Mouse (Mus musculus) embryonic facial prominence, embryonic 11.5 days (tissue): Measurements from ENCODE around the gene Sdhc. TPM values are rescaled to one million over a fixed set of nuclear protein-coding genes. Genes with fewer than 3 reads are reported as not detected.

ENCODE experiments used
- ATAC-seq: fragments of 200-750 bp; cut with Nextera tagmentation; replicated peaks from 2 replicates; pipeline ENCODE4 v1.8.0; 2017; ENCODE audit warnings: low read depth; ENCODE audit not compliant: insufficient number of reproducible peaks, low FRiP score, low TSS enrichment
- DNase-seq: peaks from one replicate; pipeline ENCODE4 v3.0.0-alpha.2; 2015; ENCODE audit warnings: low spot score
- H3K27ac ChIP-seq: fragments of 300-500 bp; sonication (generic); replicated peaks from 2 replicates; pipeline ENCODE4 v1.5.1; 2014; ENCODE audit warnings: mild to moderate bottlenecking, low read depth, low read length, control low read depth
- H3K27me3 ChIP-seq: fragments of 300-500 bp; sonication (generic); 2 replicates; pipeline ENCODE4 v1.6.1; 2014; ENCODE audit warnings: mild to moderate bottlenecking, low read length, moderate library complexity, mixed read lengths; ENCODE audit not compliant: control insufficient read depth, insufficient read depth
- H3K36me3 ChIP-seq: fragments of 300-500 bp; sonication (generic); replicated peaks from 2 replicates; pipeline ENCODE4 v1.6.1; 2014; ENCODE audit warnings: low read depth, mild to moderate bottlenecking, low read length, moderate library complexity, mixed read lengths; ENCODE audit not compliant: control insufficient read depth, insufficient read depth
- H3K4me1 ChIP-seq: fragments of 300-500 bp; sonication (generic); 2 replicates; pipeline ENCODE4 v1.6.1; 2014; ENCODE audit warnings: low read length, mixed read lengths; ENCODE audit not compliant: control insufficient read depth, insufficient read depth
- H3K4me2 ChIP-seq: fragments of 300-500 bp; sonication (generic); 2 replicates; pipeline ENCODE4 v1.6.1; 2014; ENCODE audit warnings: low read depth, mild to moderate bottlenecking, control low read depth, low read length, moderate library complexity
- H3K4me3 ChIP-seq: fragments of 300-500 bp; sonication (generic); 2 replicates; pipeline ENCODE4 v1.5.1; 2014; ENCODE audit warnings: low read depth, low read length, control low read depth
- H3K9ac ChIP-seq: fragments of 300-500 bp; sonication (generic); replicated peaks from 2 replicates; pipeline ENCODE4 v1.6.1; 2014; ENCODE audit warnings: mild to moderate bottlenecking, control low read depth, low read length
- H3K9me3 ChIP-seq: fragments of 300-500 bp; sonication (generic); replicated peaks from 2 replicates; pipeline ENCODE4 v1.6.1; 2016; ENCODE audit warnings: mild to moderate bottlenecking, low read length, inconsistent platforms, mixed read lengths; ENCODE audit not compliant: control insufficient read depth
- WGBS: fragments of 180-500 bp; shearing (Covaris S2); extraction: QIAGEN DNeasy Blood & Tissue Kit; methylation state at CpG from one replicate; pipeline ENCODE4 v1.1.7; 2014; 5-methylcytosine and 5-hydroxymethylcytosine counted together
- polyA plus RNA-seq: library from polyadenylated mRNA; unstranded; fragments of >200 nt; fragmentation: Nextera tagmentation; extraction: Ambion mirVana; gene quantifications from 2 replicates; pipeline ENCODE4 v1.2.1, GENCODE M21; 2014

The Sdhc gene
- polyA plus RNA-seq, 1 experiment from 2014 or later: 252 TPM

GRCm38 (mm10) chr1:171118269-171118684 lies 32.1 kb downstream of the Sdhc start:
- DNase-seq (peak; percentile 91), ATAC-seq (no peak)
- H3K9me3 ChIP-seq: no peaks in the 10 kb centered on the region
- 15% methylated on average over 4 of the region's 4 CpGs for WGBS
- no peak overlapping the region for H3K27ac ChIP-seq
- H3K4me2 ChIP-seq: no peak overlapping the region
- H3K4me3 ChIP-seq: no peak overlapping the region
- 0 out of 2 replicates have a peak overlapping the region, but pooled peaks have one; percentile 13 for H3K9ac ChIP-seq
- H3K27me3 ChIP-seq: no peaks in the 10 kb centered on the region
- no peaks in the 10 kb centered on the region for H3K36me3 ChIP-seq
- H3K4me1 ChIP-seq: no peaks in the 10 kb centered on the region

DNA sequence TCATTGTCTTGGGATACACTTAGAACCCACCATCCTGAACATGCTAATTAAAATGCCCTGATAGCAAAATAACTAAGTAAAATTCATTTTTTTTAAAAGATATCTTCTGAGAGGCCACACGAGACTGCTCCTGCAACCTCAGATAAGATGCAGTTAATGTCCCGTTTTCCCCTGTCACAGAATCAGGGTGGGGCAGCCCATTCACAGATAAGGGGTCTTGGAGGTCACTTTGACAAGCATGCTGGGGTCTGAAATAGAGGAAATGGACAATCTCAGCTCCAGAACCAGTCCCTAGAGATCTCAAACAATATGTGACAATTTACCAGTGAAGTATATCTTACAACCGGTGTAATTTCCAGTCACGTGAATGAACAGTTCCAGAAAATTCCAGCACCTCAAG lies 34.1 kb downstream of the Sdhc start:
- Histone ChIP-seq H3K4me2 (no peak overlapping the region), H3K4me1 (no peaks in the 10 kb centered on the region), H3K36me3 (no peaks in the 10 kb centered on the region), H3K27ac (no peak overlapping the region), H3K4me3 (no peak overlapping the region), H3K27me3 (no peaks in the 10 kb centered on the region), H3K9ac (no peak overlapping the region), H3K9me3 (no peaks in the 10 kb centered on the region)
- DNase-seq (no peak), ATAC-seq (no peak)
- WGBS: 70% methylated on average over 4 of the region's 4 CpGs

- no peaks in the 10 kb centered on the region for H3K4me1 ChIP-seq
- peak; percentile 67 for DNase-seq
- H3K9ac ChIP-seq: peak within 1 kb of the TSS; percentile 74
- H3K27ac ChIP-seq: peak within 1 kb of the TSS; percentile 5; the same call in 1 of the 2 replicates
- peak; percentile 60 for ATAC-seq
- under 1% methylated on average over 24 of the region's 24 CpGs for WGBS
- no peaks in the 10 kb centered on the region for H3K36me3 ChIP-seq
- no peaks in the 10 kb centered on the region for H3K27me3 ChIP-seq
- H3K4me3 ChIP-seq: peak within 1 kb of the TSS; percentile 52
- H3K9me3 ChIP-seq: no peaks in the 10 kb centered on the region
- H3K4me2 ChIP-seq: peak within 1 kb of the TSS; percentile 80
Observed at GRCm38 (mm10) chr1:171113873-171114299, 36.5 kb downstream of the Sdhc start, which contains the start of gene Cfap126. Cfap126 (plus strand) TSS chr1:171113918.

GRCm38 (mm10) chr1:171112986-171113385 lies 37.4 kb downstream of the Sdhc start:
- H3K4me1 ChIP-seq: no peaks in the 10 kb centered on the region
- DNase-seq (no peak), ATAC-seq (no peak)
- H3K27me3 ChIP-seq: no peaks in the 10 kb centered on the region
- H3K36me3 ChIP-seq: no peaks in the 10 kb centered on the region
- WGBS: 78% methylated on average over 4 of the region's 4 CpGs
- no peaks in the 10 kb centered on the region for H3K9me3 ChIP-seq
- no peak overlapping the region for H3K4me3 ChIP-seq
- no peak overlapping the region for H3K9ac ChIP-seq
- H3K4me2 ChIP-seq: no peak overlapping the region
- no peak overlapping the region for H3K27ac ChIP-seq

GRCm38 (mm10) chr1:171111781-171112575 lies 38.4 kb downstream of the Sdhc start:
- Histone ChIP-seq H3K27ac (no peak overlapping the region), H3K4me1 (no peaks in the 10 kb centered on the region), H3K4me2 (peak overlapping the region; percentile 54), H3K9me3 (no peaks in the 10 kb centered on the region), H3K9ac (peak overlapping the region; percentile 52), H3K4me3 (peak overlapping the region; percentile 45), H3K36me3 (no peaks in the 10 kb centered on the region), H3K27me3 (no peaks in the 10 kb centered on the region)
- ATAC-seq: no peak
- 4% methylated on average over 15 of the region's 15 CpGs for WGBS
- peak; percentile 77 for DNase-seq

GRCm38 (mm10) chr1:171111020-171111780 lies 39.2 kb downstream of the Sdhc start:
- H3K4me1 ChIP-seq: no peaks in the 10 kb centered on the region
- DNase-seq: peak; percentile 96
- H3K9me3 ChIP-seq: no peaks in the 10 kb centered on the region
- H3K9ac ChIP-seq: peak overlapping the region; percentile 56
- no peak overlapping the region; the same call in 1 of the 2 replicates for H3K27ac ChIP-seq
- peak overlapping the region; percentile 54 for H3K4me2 ChIP-seq
- H3K36me3 ChIP-seq: no peaks in the 10 kb centered on the region
- peak; percentile 82 for ATAC-seq
- H3K4me3 ChIP-seq: peak overlapping the region; percentile 45
- H3K27me3 ChIP-seq: no peaks in the 10 kb centered on the region
- 0% methylated on average over 38 of the region's 38 CpGs for WGBS

GRCm38 (mm10) chr1:171110659-171111019 lies 39.8 kb downstream of the Sdhc start:
- peak overlapping the region; percentile 21; the same call in 1 of the 2 replicates for H3K4me2 ChIP-seq
- H3K4me3 ChIP-seq: peak overlapping the region; percentile 45
- no peaks in the 10 kb centered on the region for H3K36me3 ChIP-seq
- no peaks in the 10 kb centered on the region for H3K27me3 ChIP-seq
- H3K9me3 ChIP-seq: no peaks in the 10 kb centered on the region
- 10% methylated on average over 15 of the region's 15 CpGs for WGBS
- no peak for DNase-seq
- no peaks in the 10 kb centered on the region for H3K4me1 ChIP-seq
- no peak overlapping the region; the same call in 1 of the 2 replicates for H3K27ac ChIP-seq
- 0 out of 2 replicates have a peak, but pooled peaks have one; percentile 21 for ATAC-seq
- peak overlapping the region; percentile 56 for H3K9ac ChIP-seq

DNA sequence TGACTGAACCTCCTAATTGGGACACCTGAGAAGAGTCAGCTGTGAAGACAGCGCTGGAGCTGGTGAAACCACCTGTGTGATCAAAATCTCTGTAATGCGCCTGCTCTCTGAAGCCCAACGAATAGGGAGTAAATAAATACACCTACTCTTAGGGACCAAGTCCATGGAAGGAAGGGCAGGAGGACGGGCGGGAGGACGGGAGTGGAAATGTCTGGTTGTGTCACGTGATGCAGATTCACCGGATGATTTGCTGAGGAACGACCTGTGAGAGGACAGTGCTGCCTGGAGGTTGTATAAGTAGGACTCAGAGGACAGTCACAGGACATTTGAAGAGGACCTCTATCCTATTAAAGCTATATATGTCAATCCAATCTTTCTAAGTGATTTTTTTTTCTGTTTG lies 40.8 kb downstream of the Sdhc start:
- DNase-seq (no peak), ATAC-seq (no peak)
- Histone ChIP-seq H3K4me3 (no peak overlapping the region), H3K27ac (no peak overlapping the region), H3K9ac (no peak overlapping the region), H3K36me3 (no peaks in the 10 kb centered on the region), H3K4me1 (no peaks in the 10 kb centered on the region), H3K4me2 (no peak overlapping the region), H3K9me3 (no peaks in the 10 kb centered on the region), H3K27me3 (no peaks in the 10 kb centered on the region)
- 35% methylated on average over 9 of the region's 9 CpGs for WGBS
